Mouse (Mus musculus) limb, embryonic 12.5 days (tissue): Measurements from ENCODE around the gene Rnf5. TPM values are rescaled to one million over a fixed set of nuclear protein-coding genes. Genes with fewer than 3 reads are reported as not detected.
A peak's percentile ranks its signal among the peaks of the same experiment; 100 is the strongest.

Experiments
- ATAC-seq: fragments of 200-750 bp; cut with Nextera tagmentation; 2 replicates; pipeline ENCODE4 v1.8.0; 2017; ENCODE audit warnings: low read depth, moderate TSS enrichment; ENCODE audit not compliant: insufficient number of reproducible peaks, insufficient read depth, low FRiP score, low TSS enrichment
- H3K27ac ChIP-seq: fragments of 300-500 bp; sonication (generic); 2 replicates; pipeline ENCODE4 v1.5.1; 2016; ENCODE audit warnings: mild to moderate bottlenecking, moderate library complexity
- H3K27me3 ChIP-seq: fragments of 300-500 bp; sonication (generic); 2 replicates; pipeline ENCODE4 v1.6.1; 2016; ENCODE audit warnings: mild to moderate bottlenecking, moderate library complexity
- H3K36me3 ChIP-seq: fragments of 300-500 bp; sonication (generic); 2 replicates; pipeline ENCODE4 v1.6.1; 2016; ENCODE audit warnings: mild to moderate bottlenecking, moderate library complexity
- H3K4me1 ChIP-seq: fragments of 300-500 bp; sonication (generic); replicated peaks from 2 replicates; pipeline ENCODE4 v1.6.1; 2016
- H3K4me2 ChIP-seq: fragments of 300-500 bp; sonication (generic); 2 replicates; pipeline ENCODE4 v1.6.1; 2016; ENCODE audit warnings: mild to moderate bottlenecking, moderate library complexity
- H3K4me3 ChIP-seq: fragments of 300-500 bp; sonication (generic); replicated peaks from 2 replicates; pipeline ENCODE4 v1.5.1; 2016; ENCODE audit warnings: mild to moderate bottlenecking
- H3K9ac ChIP-seq: fragments of 300-500 bp; sonication (generic); replicated peaks from 2 replicates; pipeline ENCODE4 v1.6.1; 2016; ENCODE audit warnings: mild to moderate bottlenecking, moderate library complexity
- H3K9me3 ChIP-seq: fragments of 300-500 bp; sonication (generic); 2 replicates; pipeline ENCODE4 v1.6.1; 2016; ENCODE audit warnings: mild to moderate bottlenecking, moderate library complexity
- WGBS: fragments of 180-500 bp; shearing (Covaris S2); methylation state at CpG from one replicate; pipeline ENCODE4 v1.1.7; 2016; 5-methylcytosine and 5-hydroxymethylcytosine counted together
- polyA plus RNA-seq: library from polyadenylated mRNA; unstranded; fragments of >200 nt; fragmentation: Nextera tagmentation; extraction: Ambion mirVana; gene quantifications from 2 replicates; pipeline ENCODE4 v1.2.1, GENCODE M21; 2016

The Rnf5 gene
- polyA plus RNA-seq, 1 experiment from 2014 or later = 143 TPM

- Histone ChIP-seq H3K27me3 (peaks cover 71% of the 10 kb centered on the region), H3K36me3 (no peaks in the 10 kb centered on the region), H3K4me1 (peaks cover 48% of the 10 kb centered on the region), H3K4me2 (peak overlapping the region; percentile 73), H3K27ac (no peak overlapping the region), H3K9me3 (no peaks in the 10 kb centered on the region), H3K9ac (peak overlapping the region; percentile 48), H3K4me3 (peak overlapping the region; percentile 41)
- 6% methylated on average over 12 of the region's 12 CpGs for WGBS
- no peak for ATAC-seq
Observed at GRCm38 (mm10) chr17:34631647-34632046, 28.2 kb upstream of the Rnf5 start.

GRCm38 (mm10) chr17:34630761-34631301 lies 27.3 kb upstream of the Rnf5 start:
- Histone ChIP-seq H3K9me3 (no peaks in the 10 kb centered on the region), H3K27ac (no peak overlapping the region), H3K27me3 (peaks cover 64% of the 10 kb centered on the region), H3K4me2 (peak overlapping the region; percentile 73), H3K36me3 (no peaks in the 10 kb centered on the region), H3K4me3 (peak overlapping the region; percentile 41), H3K4me1 (peaks cover 54% of the 10 kb centered on the region), H3K9ac (peak overlapping the region; percentile 44)
- 1% methylated on average over 48 of the region's 48 CpGs for WGBS
- ATAC-seq = no peak

GRCm38 (mm10) chr17:34629796-34630603 lies 26.5 kb upstream of the Rnf5 start:
- H3K4me2 ChIP-seq = peak overlapping the region; percentile 87
- H3K27ac ChIP-seq = no peak overlapping the region
- peaks cover 54% of the 10 kb centered on the region for H3K4me1 ChIP-seq
- ATAC-seq = no peak
- peak overlapping the region; percentile 76 for H3K4me3 ChIP-seq
- WGBS = 13% methylated on average over 12 of the region's 12 CpGs
- H3K9ac ChIP-seq = peak overlapping the region; percentile 44; the same call in 1 of the 2 replicates
- H3K27me3 ChIP-seq = peaks cover 59% of the 10 kb centered on the region
- H3K9me3 ChIP-seq = no peaks in the 10 kb centered on the region
- H3K36me3 ChIP-seq = peaks cover 8% of the 10 kb centered on the region; the same call in 1 of the 2 replicates

- WGBS = under 1% methylated on average over 16 of the region's 16 CpGs
- Histone ChIP-seq H3K4me3 (peak within 1 kb of the TSS; percentile 76), H3K9me3 (no peaks in the 10 kb centered on the region), H3K9ac (peak within 1 kb of the TSS; percentile 73; the same call in 1 of the 2 replicates), H3K4me2 (peak within 1 kb of the TSS; percentile 87), H3K36me3 (peaks cover 9% of the 10 kb centered on the region; the same call in 1 of the 2 replicates), H3K4me1 (peaks cover 54% of the 10 kb centered on the region), H3K27me3 (peaks cover 59% of the 10 kb centered on the region), H3K27ac (no peak within 1 kb of the TSS)
- no peak for ATAC-seq
Observed at GRCm38 (mm10) chr17:34629221-34629751, 25.8 kb upstream of the Rnf5 start, which contains the start of gene Prrt1. Gene Prrt1, plus strand, starts transcription at chr17:34629533.

- Histone ChIP-seq H3K27me3 (peaks cover 53% of the 10 kb centered on the region), H3K9ac (peak overlapping the region; percentile 73; the same call in 1 of the 2 replicates), H3K36me3 (peaks cover 16% of the 10 kb centered on the region), H3K4me2 (peak overlapping the region; percentile 87), H3K4me1 (peaks cover 54% of the 10 kb centered on the region), H3K9me3 (no peaks in the 10 kb centered on the region), H3K27ac (no peak overlapping the region), H3K4me3 (peak overlapping the region; percentile 76)
- ATAC-seq = no peak
- 28% methylated on average over 5 of the region's 5 CpGs for WGBS
Observed at GRCm38 (mm10) chr17:34628644-34628967, 25.1 kb upstream of the Rnf5 start.

GRCm38 (mm10) chr17:34627943-34628643 lies 24.6 kb upstream of the Rnf5 start, which contains the start of gene Ppt2:
Gene Ppt2, minus strand, starts transcription at chr17:34628510.
- H3K36me3 ChIP-seq = peaks cover 21% of the 10 kb centered on the region
- ATAC-seq = peak; percentile 6; the same call in 1 of the 2 replicates
- 6% methylated on average over 29 of the region's 29 CpGs for WGBS
- peak within 1 kb of the TSS; percentile 90 for H3K27ac ChIP-seq
- H3K9ac ChIP-seq = peak within 1 kb of the TSS; percentile 73
- H3K4me1 ChIP-seq = peaks cover 54% of the 10 kb centered on the region
- H3K4me2 ChIP-seq = peak within 1 kb of the TSS; percentile 87
- H3K27me3 ChIP-seq = peaks cover 48% of the 10 kb centered on the region
- peak within 1 kb of the TSS; percentile 76 for H3K4me3 ChIP-seq
- H3K9me3 ChIP-seq = no peaks in the 10 kb centered on the region

GRCm38 (mm10) chr17:34627093-34627942 lies 23.8 kb upstream of the Rnf5 start:
- peak overlapping the region; percentile 87 for H3K4me2 ChIP-seq
- under 1% methylated on average over 43 of the region's 45 CpGs for WGBS
- H3K9ac ChIP-seq = peak overlapping the region; percentile 73
- peaks cover 29% of the 10 kb centered on the region for H3K36me3 ChIP-seq
- no peaks in the 10 kb centered on the region for H3K9me3 ChIP-seq
- H3K4me3 ChIP-seq = peak overlapping the region; percentile 76
- peak; percentile 73 for ATAC-seq
- H3K27me3 ChIP-seq = peaks cover 40% of the 10 kb centered on the region
- H3K4me1 ChIP-seq = peaks cover 53% of the 10 kb centered on the region
- peak overlapping the region; percentile 90 for H3K27ac ChIP-seq

GRCm38 (mm10) chr17:34626773-34627092 lies 23.2 kb upstream of the Rnf5 start:
- Histone ChIP-seq H3K27me3 (peaks cover 35% of the 10 kb centered on the region), H3K9ac (peak overlapping the region; percentile 73), H3K36me3 (peaks cover 35% of the 10 kb centered on the region), H3K4me2 (peak overlapping the region; percentile 87), H3K4me3 (peak overlapping the region; percentile 76), H3K27ac (peak overlapping the region; percentile 90), H3K9me3 (no peaks in the 10 kb centered on the region), H3K4me1 (peaks cover 47% of the 10 kb centered on the region)
- ATAC-seq = 0 out of 2 replicates have a peak, but pooled peaks have one; percentile 4
- under 1% methylated on average over 18 of the region's 18 CpGs for WGBS

GRCm38 (mm10) chr17:34626062-34626772 lies 22.7 kb upstream of the Rnf5 start:
- 54% methylated on average over 16 of the region's 16 CpGs for WGBS
- H3K36me3 ChIP-seq = peaks cover 38% of the 10 kb centered on the region
- H3K4me3 ChIP-seq = peak overlapping the region; percentile 76
- ATAC-seq = no peak
- no peaks in the 10 kb centered on the region for H3K9me3 ChIP-seq
- peaks cover 29% of the 10 kb centered on the region for H3K27me3 ChIP-seq
- H3K27ac ChIP-seq = peak overlapping the region; percentile 90
- peaks cover 42% of the 10 kb centered on the region for H3K4me1 ChIP-seq
- peak overlapping the region; percentile 87 for H3K4me2 ChIP-seq
- H3K9ac ChIP-seq = peak overlapping the region; percentile 73

GRCm38 (mm10) chr17:34624981-34625380 lies 21.5 kb upstream of the Rnf5 start:
- Histone ChIP-seq H3K9ac (no peak overlapping the region), H3K9me3 (no peaks in the 10 kb centered on the region), H3K27ac (no peak overlapping the region), H3K4me3 (no peak overlapping the region), H3K4me2 (no peak overlapping the region), H3K27me3 (peaks cover 17% of the 10 kb centered on the region), H3K4me1 (peaks cover 29% of the 10 kb centered on the region), H3K36me3 (peaks cover 46% of the 10 kb centered on the region)
- no peak for ATAC-seq
- 92% methylated on average over 3 of the region's 3 CpGs for WGBS
